Mouse (Mus musculus): Measurements from ENCODE around the gene Spg21.

Spg21 gene

GRCm38 (mm10) chr9:65479158-65479557 is 18.4 kb downstream of the Spg21 start:
- no peak for DNase-seq (ENCODE audit: low read depth, low spot score)

GRCm38 (mm10) chr9:65480071-65480470 is 19.3 kb downstream of the Spg21 start:
- DNase-seq (ENCODE audit: low read depth, low spot score): no peak

GRCm38 (mm10) chr9:65491476-65491875 is 30.7 kb downstream of the Spg21 start:
- no peak for DNase-seq (ENCODE audit: low read depth, low spot score)

GRCm38 (mm10) chr9:65492351-65492750 is 31.6 kb downstream of the Spg21 start:
- no peak for DNase-seq (ENCODE audit: low read depth, low spot score)

- no peak for DNase-seq (ENCODE audit: low read depth, low spot score)
These were observed 32.1 kb downstream of the Spg21 start for GRCm38 (mm10) chr9:65492851-65493250.

- no peak for DNase-seq (ENCODE audit: low read depth, low spot score)
These were observed 41.4 kb downstream of the Spg21 start for GRCm38 (mm10) chr9:65502146-65502545.

GRCm38 (mm10) chr9:65502721-65503505 is 42.2 kb downstream of the Spg21 start:
- no peak for DNase-seq (ENCODE audit: low read depth, low spot score)

GRCm38 (mm10) chr9:65508449-65508848 is 47.7 kb downstream of the Spg21 start:
- no peak for DNase-seq (ENCODE audit: low read depth, low spot score)

GRCm38 (mm10) chr9:65512520-65512919 is 51.8 kb downstream of the Spg21 start:
- DNase-seq (ENCODE audit: low read depth, low spot score): no peak

GRCm38 (mm10) chr9:65514431-65514830 is 53.7 kb downstream of the Spg21 start:
- no peak for DNase-seq (ENCODE audit: low read depth, low spot score)

- no peak for DNase-seq (ENCODE audit: low read depth, low spot score)
These were observed 54.1 kb downstream of the Spg21 start for GRCm38 (mm10) chr9:65514851-65515261.

GRCm38 (mm10) chr9:65519807-65520504 is 59.2 kb downstream of the Spg21 start, which contains the start of gene Ankdd1a:
TSS of gene Ankdd1a (minus strand) at chr9:65520193.
- peak; percentile 51 for DNase-seq (ENCODE audit: low read depth, low spot score)

GRCm38 (mm10) chr9:65520505-65520876 is 59.7 kb downstream of the Spg21 start:
- DNase-seq (ENCODE audit: low read depth, low spot score): peak; percentile 20

GRCm38 (mm10) chr9:65523611-65524364 is 63.0 kb downstream of the Spg21 start:
- DNase-seq (ENCODE audit: low read depth, low spot score): peak; percentile 45

GRCm38 (mm10) chr9:65525445-65526195 is 64.9 kb downstream of the Spg21 start:
- no peak for DNase-seq (ENCODE audit: low read depth, low spot score)

GRCm38 (mm10) chr9:65528417-65529038 is 67.8 kb downstream of the Spg21 start:
- DNase-seq (ENCODE audit: low read depth, low spot score): no peak

- no peak for DNase-seq (ENCODE audit: low read depth, low spot score)
These were observed 68.9 kb downstream of the Spg21 start for GRCm38 (mm10) chr9:65529659-65530058.

GRCm38 (mm10) chr9:65531283-65531682 is 70.5 kb downstream of the Spg21 start:
- DNase-seq (ENCODE audit: low read depth, low spot score): no peak

- no peak for DNase-seq (ENCODE audit: low read depth, low spot score)
These were observed 72.2 kb downstream of the Spg21 start for GRCm38 (mm10) chr9:65532986-65533385.

GRCm38 (mm10) chr9:65534111-65534510 is 73.4 kb downstream of the Spg21 start:
- no peak for DNase-seq (ENCODE audit: low read depth, low spot score)

GRCm38 (mm10) chr9:65535191-65535722 is 74.5 kb downstream of the Spg21 start:
- DNase-seq (ENCODE audit: low read depth, low spot score): no peak

All from brain, embryonic 18.5 days (tissue).